Mouse (Mus musculus): ENCODE results near the gene Mknk1.

DNA sequence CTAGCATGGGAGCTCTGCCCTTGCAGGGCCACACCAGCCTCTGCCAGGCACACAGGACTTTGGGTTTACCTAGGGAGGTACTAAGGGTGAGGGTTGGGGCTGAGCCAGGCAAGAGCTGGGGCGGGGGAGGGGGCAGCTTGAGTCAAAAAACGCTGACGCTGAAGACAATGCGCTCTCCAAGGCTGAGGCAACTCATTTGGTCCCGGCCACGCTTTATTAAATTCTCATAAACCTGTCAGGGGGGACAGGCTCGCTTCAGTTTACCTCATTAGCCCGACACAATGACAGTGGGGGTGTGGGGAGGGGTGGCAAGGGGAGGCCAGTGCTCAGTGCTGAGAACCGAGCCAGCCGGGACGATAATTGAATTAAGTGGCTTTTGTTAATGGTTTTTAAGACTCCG, 65.4 kb downstream of the Mknk1 start:
- no peak for TF ChIP-seq POLR2A (IDR thresholded peaks at IDR 0.05; ENCODE audit: low read depth, low read length)
- TF ChIP-seq CTCF (IDR thresholded peaks at IDR 0.05; ENCODE audit: borderline replicate concordance, insufficient read depth, low read length): no peak
